ENCODE assay signal across 8 mouse cellular contexts in genomic region chr19:38053227-38054041, GRCm38 (mm10). TPM values are rescaled to one million over a fixed set of nuclear protein-coding genes. Genes with fewer than 3 reads are reported as not detected.
DNase-seq lines count a peak whose midpoint lies in the region; ATAC-seq and TF ChIP-seq lines count a peak whose summit lies in the region.

No protein-coding gene starts in this region.

- no peak for TF ChIP-seq CTCF in G1E (IDR thresholded peaks at IDR 0.05; ENCODE audit: low read depth, low read length)

- 0 out of 2 replicates have a peak overlapping the region, but pooled peaks have one; percentile 48 for H3K9ac ChIP-seq in embryonic facial prominence, embryonic 12.5 days
- H3K9ac ChIP-seq in intestine, embryonic 16.5 days (ENCODE audit: low read depth, low read length) = peak overlapping the region; percentile 64; the same call in 1 of the 2 replicates
- H3K9ac ChIP-seq in neural tube, embryonic 11.5 days (ENCODE audit: low read length) = no peak overlapping the region

- DNase-seq in kidney, adult 9 months = peak; percentile 43
- DNase-seq in kidney, adult 18-20 months = no peak
- no peak for DNase-seq in G1E (ENCODE audit: low spot score)
- peak; percentile 29 for DNase-seq in neural tube, embryonic 11.5 days (ENCODE audit: low spot score)
- no peak for DNase-seq in thymus, adult 18-20 months
- no peak for DNase-seq in layer of hippocampus, postnatal 25 days (ENCODE audit: extremely low spot score in 1 of 2, low spot score in 1 of 2)

- ATAC-seq in G1E (ENCODE audit: extremely low read depth, insufficient number of reproducible peaks, low FRiP score, poor library complexity, severe bottlenecking) = no peak
- no peak for ATAC-seq in embryonic facial prominence, embryonic 12.5 days (ENCODE audit: insufficient number of reproducible peaks, insufficient read depth, low FRiP score, low TSS enrichment)
- ATAC-seq in intestine, embryonic 16.5 days = no peak
- no peak for ATAC-seq in neural tube, embryonic 11.5 days (ENCODE audit: insufficient read depth, low FRiP score, low TSS enrichment)

- H3K4me3 ChIP-seq in G1E (ENCODE audit: low read depth, low read length) = peak overlapping the region; percentile 84; the same call in 1 of the 2 replicates
- H3K4me3 ChIP-seq in embryonic facial prominence, embryonic 12.5 days = peak overlapping the region; percentile 69
- peak overlapping the region; percentile 83 for H3K4me3 ChIP-seq in intestine, embryonic 16.5 days (ENCODE audit: low read length)
- peak overlapping the region; percentile 70 for H3K4me3 ChIP-seq in neural tube, embryonic 11.5 days (ENCODE audit: low read depth, low read length)

- H3K27me3 ChIP-seq in G1E (ENCODE audit: insufficient read depth, low read length) = peaks cover 12% of the 10 kb centered on the region
- H3K27me3 ChIP-seq in embryonic facial prominence, embryonic 12.5 days = no peaks in the 10 kb centered on the region
- no peaks in the 10 kb centered on the region for H3K27me3 ChIP-seq in intestine, embryonic 16.5 days (replicated peaks; ENCODE audit: control insufficient read depth, insufficient read depth, low read length)
- no peaks in the 10 kb centered on the region for H3K27me3 ChIP-seq in neural tube, embryonic 11.5 days (ENCODE audit: control insufficient read depth, insufficient read depth, low read length)

- 0 out of 2 replicates have a peak overlapping the region, but pooled peaks have one; percentile 26 for H3K27ac ChIP-seq in embryonic facial prominence, embryonic 12.5 days
- peak overlapping the region; percentile 45; the same call in 1 of the 2 replicates for H3K27ac ChIP-seq in intestine, embryonic 16.5 days (ENCODE audit: low read length)
- H3K27ac ChIP-seq in neural tube, embryonic 11.5 days (ENCODE audit: low read depth, low read length) = no peak overlapping the region

- H3K4me1 ChIP-seq in G1E (ENCODE audit: insufficient read depth, low read depth, low read length) = peaks cover 19% of the 10 kb centered on the region
- H3K4me1 ChIP-seq in embryonic facial prominence, embryonic 12.5 days = peaks cover 12% of the 10 kb centered on the region; the same call in 1 of the 2 replicates
- H3K4me1 ChIP-seq in intestine, embryonic 16.5 days (ENCODE audit: control insufficient read depth, insufficient read depth, low read length) = peaks cover 4% of the 10 kb centered on the region; the same call in 1 of the 2 replicates
- no peaks in the 10 kb centered on the region for H3K4me1 ChIP-seq in neural tube, embryonic 11.5 days (ENCODE audit: control insufficient read depth, insufficient read depth, low read length)

- no peaks in the 10 kb centered on the region for H3K9me3 ChIP-seq in G1E (replicated peaks)
- no peaks in the 10 kb centered on the region for H3K9me3 ChIP-seq in embryonic facial prominence, embryonic 12.5 days
- H3K9me3 ChIP-seq in intestine, embryonic 16.5 days (ENCODE audit: control insufficient read depth, low read length) = no peaks in the 10 kb centered on the region
- H3K9me3 ChIP-seq in neural tube, embryonic 11.5 days (ENCODE audit: control insufficient read depth, low read length) = no peaks in the 10 kb centered on the region

- H3K4me2 ChIP-seq in embryonic facial prominence, embryonic 12.5 days (replicated peaks) = peak overlapping the region; percentile 61
- peak overlapping the region; percentile 73 for H3K4me2 ChIP-seq in intestine, embryonic 16.5 days (ENCODE audit: low read depth, low read length)
- peak overlapping the region; percentile 35 for H3K4me2 ChIP-seq in neural tube, embryonic 11.5 days (ENCODE audit: low read depth)

- WGBS in embryonic facial prominence, embryonic 12.5 days = 26% methylated on average over 8 of the region's 8 CpGs
- WGBS in intestine, embryonic 16.5 days = 28% methylated on average over 8 of the region's 8 CpGs
- WGBS in neural tube, embryonic 11.5 days = 35% methylated on average over 8 of the region's 8 CpGs

- H3K36me3 ChIP-seq in G1E (replicated peaks) = peaks cover 15% of the 10 kb centered on the region
- H3K36me3 ChIP-seq in embryonic facial prominence, embryonic 12.5 days = no peaks in the 10 kb centered on the region
- no peaks in the 10 kb centered on the region for H3K36me3 ChIP-seq in intestine, embryonic 16.5 days (ENCODE audit: control insufficient read depth, insufficient read depth, low read length)
- no peaks in the 10 kb centered on the region for H3K36me3 ChIP-seq in neural tube, embryonic 11.5 days (ENCODE audit: control insufficient read depth, insufficient read depth, low read length)

RNA-seq across cellular contexts. Expression of gene Cep55, which starts 1.4 kb away (rescaled TPM):
- total RNA-seq in G1E (2014; fragmentation: Nextera tagmentation) (52.4 and 78.9 TPM in 2 replicates), G1E (2017) (56.6 and 60.2 TPM in 2 replicates)
- 2.5 and 3.7 TPM in 2 replicates for polyA plus RNA-seq in G1E (2012)
- 23.8 and 26.7 TPM in 2 replicates for polyA plus RNA-seq in embryonic facial prominence, embryonic 12.5 days (2016; fragmentation: Nextera tagmentation; extraction: Ambion mirVana)
- polyA plus RNA-seq in intestine, embryonic 16.5 days (2015; fragmentation: Nextera tagmentation; extraction: Ambion mirVana) = 21.9 and 22.2 TPM in 2 replicates
- 40.8 and 44.6 TPM in 2 replicates for polyA plus RNA-seq in neural tube, embryonic 11.5 days (2014; fragmentation: Nextera tagmentation; extraction: Ambion mirVana)
- under 1 TPM; 0.35 to 0.76 TPM for total RNA-seq in layer of hippocampus, postnatal 25 days (2021)

RNA-seq across cellular contexts. Expression of gene Myof, which starts 10.1 kb away (rescaled TPM):
- not detected in 2 replicates for total RNA-seq in G1E (2014; fragmentation: Nextera tagmentation)
- 0.23 and 0.55 TPM in 2 replicates for total RNA-seq in G1E (2017)
- not detected in 2 replicates for polyA plus RNA-seq in G1E (2012)
- polyA plus RNA-seq in embryonic facial prominence, embryonic 12.5 days (2016; fragmentation: Nextera tagmentation; extraction: Ambion mirVana) = 13.5 and 15.0 TPM in 2 replicates
- 6.5 and 9.2 TPM in 2 replicates for polyA plus RNA-seq in intestine, embryonic 16.5 days (2015; fragmentation: Nextera tagmentation; extraction: Ambion mirVana)
- 2.1 and 3.2 TPM in 2 replicates for polyA plus RNA-seq in neural tube, embryonic 11.5 days (2014; fragmentation: Nextera tagmentation; extraction: Ambion mirVana)
- total RNA-seq in layer of hippocampus, postnatal 25 days (2021) = 1 to 10 TPM; 3.2 to 3.8 TPM

RNA-seq across cellular contexts. Expression of gene Ffar4, which starts 43.4 kb away (rescaled TPM):
- total RNA-seq in G1E (2014; fragmentation: Nextera tagmentation) = not detected in 2 replicates
- not detected in 2 replicates for total RNA-seq in G1E (2017)
- not detected in 2 replicates for polyA plus RNA-seq in G1E (2012)
- not detected in 2 replicates for polyA plus RNA-seq in embryonic facial prominence, embryonic 12.5 days (2016; fragmentation: Nextera tagmentation; extraction: Ambion mirVana)
- polyA plus RNA-seq in intestine, embryonic 16.5 days (2015; fragmentation: Nextera tagmentation; extraction: Ambion mirVana) = 5.9 and 7.5 TPM in 2 replicates
- not detected in 2 replicates for polyA plus RNA-seq in neural tube, embryonic 11.5 days (2014; fragmentation: Nextera tagmentation; extraction: Ambion mirVana)
- total RNA-seq in layer of hippocampus, postnatal 25 days (2021) = not detected

Comparison
In these comparisons a context has a peak if more than half of its experiments do, and no peak if none do; other contexts are left out.
1. DNase-seq: peak in kidney, adult 9 months (single experiment) and neural tube, embryonic 11.5 days (single experiment); none in kidney, adult 18-20 months (single experiment), G1E (single experiment), thymus, adult 18-20 months (0 of 2) and layer of hippocampus, postnatal 25 days (0 of 2).
2. Peak in every context shown above with its lines, with median percentiles within 50 percentile points of each other: H3K4me3 ChIP-seq and H3K4me2 ChIP-seq.